Mouse (Mus musculus) mouse embryonic stem cell (cell line): ENCODE data around the gene Lce3b.

ENCODE experiments used
- in situ Hi-C, 2 experiments: fragments of 300-500 bp; cut with MboI; formaldehyde crosslinking; loops; 1 replicate in 1 of 2; 3 replicates in 1 of 2; pipeline ENCODE4 v1.14.3; 2019 to 2020; ENCODE audit warnings: low sequenced_read_pairs in 2 of 2, low pct_unique_long_range_greater_than_20kb in 1 of 2, mixed read lengths in 1 of 2; ENCODE audit not compliant: unreplicated experiment in 1 of 2

The Lce3b gene

GRCm38 (mm10) chr3:92932679-92933078 lies at the start of gene Lce3b:
Gene Lce3b (plus strand): TSS chr3:92932979.
- in situ Hi-C loops = no loop called here

DNA sequence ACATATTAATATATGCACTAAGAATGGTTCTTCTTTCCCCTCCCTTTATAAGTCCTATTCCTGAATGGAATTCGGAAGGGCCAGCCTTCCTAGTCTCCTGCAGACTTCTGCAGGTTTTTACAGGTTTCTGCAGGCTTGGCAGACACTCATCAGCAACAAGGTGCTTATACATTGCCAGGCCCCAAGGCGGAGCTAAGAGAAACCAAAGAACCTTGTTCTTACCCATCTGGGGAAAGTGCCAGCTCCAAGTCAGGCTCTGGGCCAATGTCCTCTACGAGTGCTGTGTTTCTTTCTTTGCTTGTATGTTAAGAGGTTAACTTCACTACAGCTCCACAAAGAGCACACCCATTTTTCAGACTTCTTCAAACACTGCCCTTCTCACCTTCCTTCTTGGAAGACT lies 38.7 kb upstream of the Lce3b start:
- in situ Hi-C loops = no loop called here

GRCm38 (mm10) chr3:92894489-92894888 lies 38.3 kb upstream of the Lce3b start:
- in situ Hi-C loops = no loop called here

GRCm38 (mm10) chr3:92902992-92903391 lies 29.8 kb upstream of the Lce3b start:
- in situ Hi-C loops = loop anchor here in 1 of 2 experiments (25.0 kb wide), 1 partner anchor 109 kb away; the partner anchor contains the start of genes Crct1 and Lce1m

- in situ Hi-C loops = loop anchor here in 1 of 2 experiments (25.0 kb wide), 1 partner anchor 109 kb away; the partner anchor contains the start of genes Crct1 and Lce1m
Measured at GRCm38 (mm10) chr3:92903640-92904039, 29.1 kb upstream of the Lce3b start.

- in situ Hi-C loops = loop anchor here in 1 of 2 experiments (25.0 kb wide), 1 partner anchor 107 kb away; the partner anchor contains the start of genes Crct1 and Lce1m
Measured at GRCm38 (mm10) chr3:92905182-92905581, 27.6 kb upstream of the Lce3b start.

GRCm38 (mm10) chr3:92907571-92907970 lies 25.2 kb upstream of the Lce3b start:
- in situ Hi-C loops = loop anchor here in 1 of 2 experiments (25.0 kb wide), 1 partner anchor 105 kb away; the partner anchor contains the start of genes Crct1 and Lce1m

- in situ Hi-C loops = loop anchor here in 1 of 2 experiments (25.0 kb wide), 1 partner anchor 92 kb away; the partner anchor contains the start of genes Crct1 and Lce1m
Measured at GRCm38 (mm10) chr3:92920364-92920763, 12.4 kb upstream of the Lce3b start.

GRCm38 (mm10) chr3:92926130-92926529 lies 6.6 kb upstream of the Lce3b start, which contains the start of gene Lce3a:
Gene Lce3a (minus strand): TSS chr3:92926230.
- in situ Hi-C loops = no loop called here

DNA sequence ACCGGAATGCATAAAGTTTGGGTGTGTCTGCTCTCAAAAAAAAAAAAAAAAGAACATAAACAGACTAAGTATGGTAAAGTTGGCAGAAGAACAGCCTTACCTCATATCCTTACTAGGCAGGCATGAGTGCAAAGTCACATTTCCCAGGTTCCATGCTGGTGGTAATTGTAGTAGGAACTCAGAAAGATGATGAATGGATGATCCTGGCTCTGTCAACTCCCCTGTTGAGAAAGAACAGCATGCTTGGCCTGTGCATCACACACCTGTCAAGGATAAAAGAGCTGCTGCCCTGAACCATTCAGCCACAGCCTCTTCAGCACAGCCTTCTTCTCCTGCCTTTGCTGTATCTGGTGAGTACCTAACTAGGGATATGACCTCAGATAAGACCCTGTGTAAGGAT lies 11.4 kb downstream of the Lce3b start, which contains the start of gene Lce3c:
Lce3c (plus strand) TSS at position 301 of the 400 bp plus-strand sequence.
- in situ Hi-C loops = no loop called here

DNA sequence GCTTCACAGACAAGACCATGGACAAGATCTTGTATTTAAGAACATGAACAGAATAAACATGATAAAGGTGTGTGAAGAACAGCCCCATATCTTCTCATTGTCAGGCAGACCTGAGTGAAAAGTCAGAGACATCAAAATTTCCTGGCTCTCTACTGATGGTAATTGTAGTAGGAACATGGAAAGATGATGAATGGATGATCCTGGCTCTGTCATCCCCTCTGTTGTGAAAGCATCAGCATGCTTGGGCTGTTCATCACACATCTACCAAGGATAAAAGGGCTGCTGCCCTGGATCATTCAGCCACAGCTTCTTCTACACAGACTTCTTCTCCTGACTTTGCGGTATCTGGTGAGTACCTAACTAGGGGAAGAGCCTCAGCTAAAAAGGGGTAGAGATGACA lies 24.3 kb downstream of the Lce3b start, which contains the start of gene Lce3d:
Lce3d (plus strand) TSS at position 301 of the 400 bp plus-strand sequence.
- in situ Hi-C loops = no loop called here

DNA sequence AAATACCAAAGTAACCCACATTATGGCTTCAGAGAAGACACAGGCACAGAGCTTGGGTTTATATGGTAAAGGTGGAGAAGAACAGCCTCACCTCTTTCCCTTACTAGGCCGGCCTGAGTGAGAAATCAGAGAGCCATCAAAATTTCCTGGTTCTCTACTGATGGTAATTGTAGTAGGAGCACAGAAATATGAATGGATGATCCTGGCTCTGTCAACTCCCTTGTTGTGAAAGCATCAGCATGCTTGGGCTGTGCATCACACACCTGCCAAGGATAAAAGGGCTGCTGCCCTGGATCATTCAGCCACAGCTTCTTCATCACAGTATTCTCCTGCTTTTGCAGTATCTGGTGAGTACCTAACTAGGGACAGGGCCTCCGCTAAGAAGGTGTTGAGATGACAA lies 34.0 kb downstream of the Lce3b start, which contains the start of gene Lce3e:
Lce3e (plus strand) TSS at position 301 of the 400 bp plus-strand sequence.
- in situ Hi-C loops = no loop called here

GRCm38 (mm10) chr3:92978484-92978883 lies 45.7 kb downstream of the Lce3b start:
- in situ Hi-C loops = no loop called here
